ENCODE assay signal across 9 mouse cellular contexts in genomic region chr2:25290101-25290815, GRCm38 (mm10). TPM values are rescaled to one million over a fixed set of nuclear protein-coding genes. Genes with fewer than 3 reads are reported as not detected.
DNase-seq lines count a peak whose midpoint lies in the region; ATAC-seq and TF ChIP-seq lines count a peak whose summit lies in the region.
"Had no signal": no experiment of that assay in that cellular context is flagged by ENCODE, and none has a peak within 500 bp of the region (broad histone marks: within the 10 kb centered on the region; RNA-seq: fewer than 3 reads in every experiment).

No protein-coding gene starts in this region.

- H3K4me3 ChIP-seq in lung, adult 2 months (replicated peaks; ENCODE audit: extremely low read depth, low read depth, low read length): peak overlapping the region; percentile 35
- peak overlapping the region; percentile 17 for H3K4me3 ChIP-seq in hindbrain, embryonic 12.5 days

- no peak for TF ChIP-seq POLR2A in lung, adult 2 months (IDR thresholded peaks at IDR 0.05; ENCODE audit: borderline replicate concordance, extremely low read depth, low read depth, low read length)

- intact Hi-C loops in left cerebral cortex, postnatal 4 days (cut with DNase I): no loop called here

- DNase-seq in lung, adult 2 months: peak; percentile 34
- no peak for DNase-seq in lung, postnatal 36 days
- DNase-seq in cerebellum, adult 9-10 months: peak; percentile 80
- DNase-seq in left cerebral cortex, postnatal 4 days: peak; percentile 55
- peak; percentile 69 for DNase-seq in right cerebral cortex, postnatal 14 days
- no peak for DNase-seq in adipocyte (ENCODE audit: low spot score)
- no peak for DNase-seq in thymus, postnatal 25 days

- no peak for ATAC-seq in hindbrain, embryonic 12.5 days (ENCODE audit: low FRiP score)

- peak overlapping the region; percentile 40 for H3K4me2 ChIP-seq in hindbrain, embryonic 12.5 days (replicated peaks)

- peaks cover 23% of the 10 kb centered on the region for H3K4me1 ChIP-seq in lung, adult 2 months (ENCODE audit: control insufficient read depth, insufficient read depth, low read length)
- peaks cover 16% of the 10 kb centered on the region for H3K4me1 ChIP-seq in hindbrain, embryonic 12.5 days

- peak overlapping the region; percentile 8; the same call in 1 of the 2 replicates for H3K9ac ChIP-seq in hindbrain, embryonic 12.5 days

- 2% methylated on average over 54 of the region's 54 CpGs for WGBS in lung, adult 2 months
- 2% methylated on average over 54 of the region's 54 CpGs for WGBS in hindbrain, embryonic 12.5 days

- H3K36me3 ChIP-seq in hindbrain, embryonic 12.5 days: peaks cover 12% of the 10 kb centered on the region

- peaks cover 84% of the 10 kb centered on the region for H3K27me3 ChIP-seq in hindbrain, embryonic 12.5 days

- no peak for TF ChIP-seq CTCF in lung, adult 2 months (IDR thresholded peaks at IDR 0.05; ENCODE audit: insufficient read depth, low read length)

- no peaks in the 10 kb centered on the region for H3K9me3 ChIP-seq in hindbrain, embryonic 12.5 days (replicated peaks)

- no peak overlapping the region for H3K27ac ChIP-seq in hindbrain, embryonic 12.5 days

RNA-seq across cellular contexts. Expression of gene Lrrc26, which starts 0.5 kb away (rescaled TPM):
- polyA plus RNA-seq in lung, adult 2 months (2012; rRNA removed): 52.8 and 59.6 TPM in 2 replicates
- polyA plus RNA-seq in hindbrain, embryonic 12.5 days (2016; fragmentation: Nextera tagmentation; extraction: Ambion mirVana): not detected in 2 replicates
- not detected for total RNA-seq in left cerebral cortex, postnatal 4 days (2021)
- total RNA-seq: left cerebral cortex, adult 8-10 months had no signal

RNA-seq across cellular contexts. Expression of gene Tmem210, which starts 2.3 kb away (rescaled TPM):
- 0.40 TPM in 1 of 2 replicates, not detected in the other for polyA plus RNA-seq in lung, adult 2 months (2012; rRNA removed)
- polyA plus RNA-seq in hindbrain, embryonic 12.5 days (2016; fragmentation: Nextera tagmentation; extraction: Ambion mirVana): not detected in 2 replicates
- total RNA-seq in left cerebral cortex, postnatal 4 days (2021): not detected
- total RNA-seq: left cerebral cortex, adult 8-10 months had no signal

RNA-seq across cellular contexts. Expression of gene Anapc2, which starts 18.0 kb away (rescaled TPM):
- 82.1 and 133 TPM in 2 replicates for polyA plus RNA-seq in lung, adult 2 months (2012; rRNA removed)
- polyA plus RNA-seq in hindbrain, embryonic 12.5 days (2016; fragmentation: Nextera tagmentation; extraction: Ambion mirVana): 147 and 152 TPM in 2 replicates
- 100 to 1,000 TPM; 108 to 121 TPM for total RNA-seq in left cerebral cortex, postnatal 4 days (2021)

RNA-seq across cellular contexts. Expression of gene Ssna1, which starts 18.0 kb away (rescaled TPM):
- polyA plus RNA-seq in lung, adult 2 months (2012; rRNA removed): 41.6 and 49.5 TPM in 2 replicates
- polyA plus RNA-seq in hindbrain, embryonic 12.5 days (2016; fragmentation: Nextera tagmentation; extraction: Ambion mirVana): 195 and 201 TPM in 2 replicates
- total RNA-seq in left cerebral cortex, postnatal 4 days (2021): 10 to 100 TPM; 72.3 to 75.7 TPM

RNA-seq across cellular contexts. Expression of gene Tprn, which starts 27.8 kb away (rescaled TPM):
- polyA plus RNA-seq in lung, adult 2 months (2012; rRNA removed): 17.4 and 24.3 TPM in 2 replicates
- 13.2 and 14.9 TPM in 2 replicates for polyA plus RNA-seq in hindbrain, embryonic 12.5 days (2016; fragmentation: Nextera tagmentation; extraction: Ambion mirVana)
- total RNA-seq in left cerebral cortex, postnatal 4 days (2021): 10 to 100 TPM; 15.4 to 16.2 TPM

Comparison
In these comparisons a context has a peak if more than half of its experiments do, and no peak if none do; other contexts are left out.
1. DNase-seq: peak in lung, adult 2 months (single experiment), cerebellum, adult 9-10 months (single experiment), left cerebral cortex, postnatal 4 days (single experiment) and right cerebral cortex, postnatal 14 days (single experiment); none in lung, postnatal 36 days (single experiment), adipocyte (single experiment) and thymus, postnatal 25 days (single experiment).
2. RNA of gene Lrrc26, which starts 0.5 kb away (polyA plus RNA-seq): 52.8 to 59.6 TPM in lung, adult 2 months; not detected in hindbrain, embryonic 12.5 days; every median in the first group is over 10 times any median in the second.